Mouse (Mus musculus): ENCODE measurements around the gene Slc36a4. TPM values are rescaled to one million over a fixed set of nuclear protein-coding genes. Genes with fewer than 3 reads are reported as not detected.

Slc36a4 gene
- 10 to 100 TPM; 32.7 to 42.6 TPM for total RNA-seq (2021)
- long read RNA-seq, experiment 1, full-length matches to known transcripts, result 4 of 10 reads
- long read RNA-seq, experiment 1, partial matches to known transcripts, result 2 of 10 reads
- long read RNA-seq, experiment 1, other reads (novel, unspliced or antisense), result 4 of 10 reads
- long read RNA-seq, experiment 2, full-length matches to known transcripts, result 2 of 3 reads
- long read RNA-seq, experiment 2, partial matches to known transcripts, result 1 of 3 reads
- long read RNA-seq, experiment 2, other reads (novel, unspliced or antisense), result 0 of 3 reads

DNA sequence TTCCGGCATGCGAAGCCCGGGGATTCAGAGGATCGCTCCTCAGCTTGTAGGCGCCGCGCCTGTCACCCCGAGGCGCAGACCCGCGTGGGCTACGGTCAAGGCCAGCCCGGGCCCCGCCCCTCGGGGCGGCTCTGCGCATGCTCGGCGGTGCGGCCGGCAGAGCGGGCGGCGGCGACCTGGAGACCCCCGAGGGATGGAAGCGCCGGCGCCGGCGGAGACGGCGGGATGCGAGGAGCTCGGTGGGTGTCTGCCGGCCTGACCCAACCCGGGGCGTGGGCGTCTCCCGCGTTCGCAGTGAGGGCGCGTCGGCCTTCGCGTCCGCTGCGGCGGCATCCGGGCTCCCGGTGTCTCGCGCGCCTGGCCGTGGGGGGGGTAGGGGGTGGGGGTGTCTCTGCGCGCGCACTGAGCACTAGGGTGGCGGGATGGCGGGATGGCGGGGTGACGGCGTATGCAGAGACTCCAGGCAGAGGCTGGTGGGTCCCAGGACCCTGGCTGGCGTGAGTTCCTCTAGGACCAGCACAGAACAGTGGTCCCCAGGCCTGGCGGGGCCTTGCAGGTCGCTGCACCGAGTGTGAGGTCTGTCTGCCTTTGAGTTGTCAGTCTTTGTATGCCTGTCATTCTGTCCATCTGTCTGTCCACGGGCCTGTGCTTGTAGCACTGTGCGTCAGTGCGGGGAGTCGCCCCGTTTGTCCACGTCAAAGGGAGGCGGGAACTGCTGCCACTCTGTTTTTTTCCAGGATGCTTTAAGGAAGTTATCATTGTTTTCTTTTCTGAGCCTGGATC, at the start of gene Slc36a4:
Gene Slc36a4 (plus strand): TSS at position 140 of the 783 bp plus-strand sequence.
- DNase-seq, result peak; percentile 87 to 92

DNA sequence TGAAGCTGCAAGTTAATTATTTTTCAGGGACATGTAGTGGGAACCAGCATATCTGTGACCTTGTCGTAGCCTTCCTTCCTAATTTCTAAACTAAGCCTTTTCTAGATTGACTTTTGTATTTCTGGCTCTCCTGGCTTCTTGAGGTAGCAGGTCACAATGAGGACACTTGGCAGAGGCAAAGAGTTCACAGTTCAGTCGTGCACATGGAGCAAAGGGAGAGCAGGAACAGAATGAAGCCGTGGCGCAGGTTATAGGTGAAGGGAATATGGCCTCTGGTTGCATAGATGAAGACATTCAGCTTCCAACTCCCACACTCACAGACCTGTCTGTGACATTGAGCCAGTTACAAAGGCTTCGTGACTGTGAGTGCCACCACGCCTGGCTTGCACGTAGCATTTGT, 44.9 kb upstream of the Slc36a4 start:
- DNase-seq, result peak in 1 of 2 experiments; percentile 7

GRCm38 (mm10) chr9:15669452-15669851, 40.1 kb upstream of the Slc36a4 start:
- DNase-seq, result no peak

DNA sequence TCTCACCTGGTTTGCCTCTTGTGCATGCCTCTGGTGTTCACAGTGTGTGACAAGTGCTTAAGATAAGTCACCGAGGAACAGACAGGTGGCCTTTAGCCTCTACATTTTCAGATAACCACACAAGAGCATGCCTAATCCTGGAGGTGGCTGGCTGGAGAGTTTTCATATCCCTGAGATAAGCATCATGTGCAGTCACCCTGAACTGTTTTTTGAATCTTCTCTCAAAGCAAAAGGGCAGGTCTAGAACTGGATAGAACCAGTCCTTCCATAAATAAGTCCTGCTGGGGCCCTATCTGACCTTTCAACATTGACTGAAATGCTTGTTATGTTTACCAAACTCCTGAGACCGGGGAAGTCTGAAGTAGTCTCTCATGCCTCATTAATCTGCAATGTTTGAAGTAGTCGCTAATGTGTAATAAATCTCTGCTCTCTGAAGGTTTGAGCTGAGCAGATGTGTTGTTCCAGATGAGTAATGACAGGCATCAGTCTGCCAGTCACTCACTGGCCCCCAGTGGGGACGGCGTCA, 39.5 kb upstream of the Slc36a4 start:
- DNase-seq, result no peak

DNA sequence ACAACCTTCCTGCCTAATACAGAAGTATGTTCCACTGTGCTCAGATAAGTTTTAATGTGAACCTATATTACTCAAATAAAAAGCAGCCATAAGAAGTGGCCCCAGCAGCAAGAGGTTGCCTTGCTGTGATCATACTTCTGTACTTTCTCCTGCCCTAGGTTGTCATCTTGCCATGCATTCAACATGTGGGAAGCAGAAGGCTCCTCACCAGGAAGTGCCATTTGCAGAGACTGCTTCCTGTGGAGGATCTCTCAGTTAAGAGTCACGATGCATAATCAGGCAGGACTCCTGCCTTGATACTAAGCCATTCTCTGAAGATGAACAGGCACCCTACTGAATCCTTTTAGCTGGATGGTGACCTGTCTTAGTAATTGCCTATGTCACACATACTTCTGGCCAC, 37.3 kb upstream of the Slc36a4 start:
- DNase-seq, result no peak

- DNase-seq, result peak; percentile 81 to 85
Observed at GRCm38 (mm10) chr9:15681855-15682466, 27.6 kb upstream of the Slc36a4 start.

GRCm38 (mm10) chr9:15685215-15685614, 24.3 kb upstream of the Slc36a4 start:
- DNase-seq, result peak; percentile 63 to 78

- no peak for DNase-seq
Observed at GRCm38 (mm10) chr9:15687358-15687757, 22.2 kb upstream of the Slc36a4 start.

DNA sequence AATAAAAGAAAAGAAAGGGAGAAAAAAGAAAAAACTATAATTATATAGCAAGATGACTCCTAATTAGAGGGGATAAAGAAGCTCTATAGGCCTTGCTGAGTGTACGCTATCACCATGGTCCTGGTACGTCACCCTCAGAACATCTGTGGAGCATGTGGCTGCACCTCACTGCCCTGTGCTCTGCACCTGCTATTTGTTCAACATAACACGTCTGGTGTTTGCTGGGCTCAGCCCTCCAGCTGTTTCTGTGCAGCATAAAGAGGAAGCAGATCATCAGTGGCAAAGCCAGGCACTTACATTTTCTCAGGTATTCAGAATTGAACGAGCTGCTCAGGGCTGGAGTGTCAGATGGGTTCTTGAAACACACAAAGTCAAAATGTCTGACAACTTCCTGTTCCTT, 15.7 kb upstream of the Slc36a4 start:
- DNase-seq, result no peak

DNA sequence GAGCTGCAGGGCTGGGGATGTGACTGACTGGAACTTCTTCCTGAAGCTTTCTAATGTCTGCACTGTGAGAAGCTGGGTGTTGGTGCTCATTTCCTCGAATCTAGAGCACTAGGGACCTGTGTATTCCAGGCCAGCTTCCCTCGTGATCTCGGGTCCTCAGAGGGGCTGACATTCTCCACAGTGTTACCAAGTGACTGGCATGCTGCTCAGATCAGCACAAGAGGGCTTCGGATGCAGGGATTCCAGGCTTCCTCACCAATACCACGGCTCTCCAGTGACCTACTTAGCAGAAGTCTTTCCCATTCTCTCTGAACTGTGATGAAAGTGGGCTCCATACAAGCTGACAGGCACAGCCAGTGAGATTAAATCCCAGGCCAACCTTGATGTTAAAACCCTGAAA, 14.5 kb upstream of the Slc36a4 start:
- no peak for DNase-seq

DNA sequence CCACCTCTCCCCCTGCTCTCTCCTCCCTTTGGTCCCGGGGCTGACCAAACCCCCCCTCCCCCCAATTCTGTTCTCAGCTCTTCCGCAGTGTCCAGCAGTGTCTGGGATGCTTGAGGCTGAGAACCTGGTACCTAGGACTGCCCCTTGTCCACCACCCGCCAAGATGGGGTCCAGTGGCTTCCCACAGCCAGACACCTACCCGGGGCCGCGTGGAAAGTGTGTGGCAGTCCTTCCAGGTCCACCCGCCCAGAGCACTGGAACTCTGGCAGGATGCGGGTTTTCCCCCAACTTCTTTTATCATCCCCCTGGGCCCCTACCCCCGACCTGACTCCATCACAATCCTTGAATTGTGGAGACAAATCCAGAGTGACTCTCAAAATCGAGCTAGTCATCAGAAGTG, 3.8 kb upstream of the Slc36a4 start:
- no peak for DNase-seq

- peak; percentile 10 to 30 for DNase-seq
Observed at GRCm38 (mm10) chr9:15708979-15709598, 449 bp upstream of the Slc36a4 start.

GRCm38 (mm10) chr9:15710821-15711565, 1.5 kb downstream of the Slc36a4 start:
- DNase-seq, result no peak

DNA sequence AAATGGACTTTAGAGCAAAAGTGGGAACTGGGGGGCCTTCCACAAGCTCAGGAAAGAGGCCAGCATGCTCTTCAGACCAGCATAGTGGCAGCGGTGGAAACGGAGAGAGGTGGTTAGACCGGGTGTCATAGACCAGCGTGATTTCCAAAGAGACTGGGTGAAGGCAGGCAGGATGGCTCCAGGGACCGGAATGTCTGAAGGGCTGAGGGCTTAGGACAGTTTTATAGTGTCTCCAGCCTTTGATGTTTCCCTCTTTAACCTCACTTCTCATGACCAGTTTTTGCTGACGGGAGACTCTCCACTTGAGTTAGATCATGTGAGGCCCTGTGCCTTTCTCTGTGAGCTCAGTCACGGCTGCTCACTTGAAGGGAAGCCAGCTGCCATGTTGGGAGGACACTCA, 2.1 kb downstream of the Slc36a4 start:
- no peak for DNase-seq

GRCm38 (mm10) chr9:15714792-15715191, 5.3 kb downstream of the Slc36a4 start:
- DNase-seq, result no peak

DNA sequence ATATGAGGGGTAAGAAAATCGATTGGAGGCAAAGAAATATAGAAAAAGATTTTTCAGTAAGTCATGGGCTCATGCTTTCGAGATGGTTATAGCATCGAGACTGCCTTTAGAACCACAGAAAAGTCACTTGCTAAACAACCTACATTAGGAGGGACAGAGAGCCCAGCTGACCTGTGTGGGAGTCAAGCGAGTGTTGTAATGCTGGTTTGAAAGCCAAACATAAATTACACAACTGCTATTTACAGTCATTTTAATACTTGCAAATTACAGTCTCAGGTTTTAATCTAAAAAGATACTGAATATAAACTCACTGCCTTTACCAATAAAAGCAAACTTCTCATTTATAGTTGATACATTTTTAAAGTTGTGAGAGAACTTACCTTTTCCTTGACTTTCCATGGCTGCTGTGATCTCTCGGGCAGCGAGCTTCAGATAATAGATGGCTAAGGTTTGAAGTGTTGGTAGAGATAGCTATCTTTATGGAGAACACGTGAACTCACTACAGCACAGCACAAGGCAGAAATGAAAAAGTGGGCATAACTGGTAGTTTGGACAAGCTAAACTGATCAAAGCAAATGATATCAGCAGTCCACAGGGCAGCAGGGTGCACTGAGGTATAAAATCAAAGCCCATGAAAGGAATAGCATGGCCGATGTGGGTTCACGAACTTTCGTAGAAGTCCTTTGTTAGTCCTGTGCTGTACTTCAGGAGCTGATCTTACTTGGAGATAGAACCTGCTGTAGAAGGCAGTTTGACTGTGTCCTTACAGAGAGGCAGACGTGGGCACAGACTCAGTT, 5.9 kb downstream of the Slc36a4 start:
- no peak for DNase-seq

DNA sequence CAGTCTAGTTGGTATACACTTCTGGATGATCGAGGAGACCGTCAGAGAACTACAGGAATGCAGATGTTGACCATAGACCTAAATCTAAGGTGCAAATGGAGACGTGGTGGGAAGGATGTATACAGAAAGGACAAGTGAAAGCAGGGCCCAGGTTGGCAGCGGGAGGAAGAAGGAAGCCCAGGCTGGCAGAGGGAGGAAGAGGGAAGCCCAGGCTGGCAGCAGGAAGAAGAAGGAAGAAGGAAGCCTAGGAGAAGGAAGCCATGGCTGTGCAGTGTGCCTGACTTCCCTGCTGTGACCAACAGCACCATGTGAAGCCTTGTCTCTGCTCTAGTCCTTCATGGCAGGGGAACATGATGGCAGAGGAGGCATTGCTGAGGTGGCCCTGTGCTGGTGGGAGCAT, 7.8 kb downstream of the Slc36a4 start:
- no peak for DNase-seq

DNA sequence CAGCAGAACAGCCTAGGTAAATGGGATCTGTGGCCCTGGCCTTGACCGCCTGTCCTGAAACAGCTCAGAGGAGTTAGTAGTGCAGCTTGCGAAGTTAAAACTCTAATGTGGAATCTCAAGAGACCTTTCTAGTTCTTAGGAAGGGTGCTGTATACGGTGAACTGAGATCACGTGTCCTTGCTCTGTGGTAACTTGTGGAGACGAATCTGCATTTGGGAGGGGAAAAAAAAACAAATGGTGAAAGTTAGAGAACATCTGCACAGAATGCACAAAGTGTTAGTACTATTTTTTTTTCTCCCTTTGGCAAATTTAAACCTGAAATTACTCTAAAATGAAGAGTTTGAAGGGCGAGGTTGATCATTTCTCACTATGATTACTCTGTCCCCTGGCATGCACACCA, 8.8 kb downstream of the Slc36a4 start:
- DNase-seq, result no peak

DNA sequence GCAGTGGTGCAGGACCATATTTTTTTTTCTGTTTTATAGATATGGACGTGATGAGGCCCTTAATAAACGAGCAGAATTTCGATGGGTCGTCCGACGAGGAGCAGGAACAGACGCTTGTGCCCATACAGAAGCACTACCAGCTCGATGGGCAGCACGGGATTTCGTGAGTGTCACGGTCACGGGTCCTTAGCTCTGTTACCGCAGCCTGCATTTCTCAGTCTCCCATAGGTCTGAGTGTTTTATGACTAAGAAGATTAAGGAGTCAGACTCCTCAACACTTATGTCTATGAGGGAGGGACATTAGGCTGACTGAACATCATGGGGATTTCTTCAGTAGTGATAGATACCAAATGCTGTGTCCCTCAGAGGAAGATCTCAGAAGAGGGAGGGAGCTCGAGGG, 10.1 kb downstream of the Slc36a4 start:
- no peak for DNase-seq

DNA sequence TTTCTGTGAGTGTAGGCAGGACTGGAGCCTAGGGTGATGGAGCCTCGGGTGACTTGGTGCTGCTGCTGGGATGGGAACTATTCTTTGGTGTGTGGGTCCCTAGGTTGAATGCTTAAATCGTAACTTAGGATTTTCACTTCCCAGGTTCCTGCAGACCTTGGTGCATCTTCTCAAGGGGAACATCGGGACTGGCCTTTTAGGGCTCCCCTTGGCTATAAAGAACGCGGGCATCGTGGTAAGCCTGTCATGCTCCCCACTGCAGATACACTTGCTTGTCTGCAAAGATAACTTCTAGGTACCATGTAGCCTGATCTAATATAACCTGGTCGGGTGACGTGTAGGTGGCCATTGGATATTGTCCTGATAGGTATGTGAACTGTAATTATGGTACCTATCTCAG, 11.0 kb downstream of the Slc36a4 start:
- DNase-seq, result no peak
